Mouse (Mus musculus): ENCODE results near the gene Lpcat4. TPM values are rescaled to one million over a fixed set of nuclear protein-coding genes. Genes with fewer than 3 reads are reported as not detected.

Gene Lpcat4
- polyA plus RNA-seq, 1 experiment from 2014 or later = 22.8 TPM

- peak overlapping the region; percentile 92 for H3K4me3 ChIP-seq (replicated peaks)
- no peaks in the 10 kb centered on the region for H3K36me3 ChIP-seq
- no peaks in the 10 kb centered on the region for H3K9me3 ChIP-seq
- peak overlapping the region; percentile 96 for H3K4me2 ChIP-seq (replicated peaks)
- H3K4me1 ChIP-seq (replicated peaks) = peaks cover 13% of the 10 kb centered on the region
- peak; percentile 38 for ATAC-seq
- peak overlapping the region; percentile 72 for H3K9ac ChIP-seq
- WGBS = under 1% methylated on average over 28 of the region's 28 CpGs
- no peaks in the 10 kb centered on the region for H3K27me3 ChIP-seq (replicated peaks)
- peak overlapping the region; percentile 95 for H3K27ac ChIP-seq
Observed at GRCm38 (mm10) chr2:112239935-112240721, 860 bp downstream of the Lpcat4 start.

- 78% methylated on average over 14 of the region's 14 CpGs for WGBS
- no peak overlapping the region for H3K9ac ChIP-seq
- H3K27me3 ChIP-seq (replicated peaks) = no peaks in the 10 kb centered on the region
- no peak overlapping the region for H3K4me3 ChIP-seq (replicated peaks)
- ATAC-seq = no peak
- H3K9me3 ChIP-seq = no peaks in the 10 kb centered on the region
- H3K36me3 ChIP-seq = no peaks in the 10 kb centered on the region
- H3K27ac ChIP-seq = no peak overlapping the region
- peaks cover 15% of the 10 kb centered on the region for H3K4me1 ChIP-seq (replicated peaks)
- H3K4me2 ChIP-seq (replicated peaks) = no peak overlapping the region
Observed at GRCm38 (mm10) chr2:112241787-112242186, 2.5 kb downstream of the Lpcat4 start.

DNA sequence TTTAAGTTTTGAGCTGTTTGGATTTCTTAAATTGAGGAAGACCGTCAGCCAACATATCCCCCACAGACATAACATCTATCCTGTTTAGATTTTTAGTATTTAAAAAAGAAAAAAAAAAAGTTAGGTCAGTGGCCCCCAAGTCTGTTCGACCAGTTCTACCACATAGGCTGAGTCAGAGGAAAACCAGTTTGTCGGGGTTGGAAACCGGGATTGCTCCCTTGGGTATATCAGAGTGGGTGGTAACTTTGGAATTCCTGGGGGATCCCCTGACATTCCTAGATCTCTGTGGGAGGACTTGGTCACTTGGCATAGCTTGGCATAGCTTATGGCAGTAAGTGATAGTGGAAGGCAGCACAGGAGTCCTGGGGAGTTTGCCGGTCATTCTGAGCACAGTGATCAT, 6.0 kb downstream of the Lpcat4 start:
- H3K4me1 ChIP-seq (replicated peaks) = peaks cover 9% of the 10 kb centered on the region
- no peaks in the 10 kb centered on the region for H3K27me3 ChIP-seq (replicated peaks)
- H3K9ac ChIP-seq = no peak overlapping the region
- 69% methylated on average over 5 of the region's 5 CpGs for WGBS
- no peak overlapping the region for H3K4me2 ChIP-seq (replicated peaks)
- no peaks in the 10 kb centered on the region for H3K9me3 ChIP-seq
- no peak overlapping the region for H3K4me3 ChIP-seq (replicated peaks)
- peak; percentile 44 for ATAC-seq
- no peaks in the 10 kb centered on the region for H3K36me3 ChIP-seq
- H3K27ac ChIP-seq = no peak overlapping the region

GRCm38 (mm10) chr2:112246193-112246592, 6.9 kb downstream of the Lpcat4 start:
- H3K9ac ChIP-seq = no peak overlapping the region
- H3K9me3 ChIP-seq = no peaks in the 10 kb centered on the region
- H3K4me1 ChIP-seq (replicated peaks) = peaks cover 2% of the 10 kb centered on the region; the same call in 1 of the 2 replicates
- WGBS = 78% methylated on average over 6 of the region's 6 CpGs
- no peak overlapping the region for H3K4me2 ChIP-seq (replicated peaks)
- ATAC-seq = peak; percentile 32; the same call in 1 of the 2 replicates
- no peak overlapping the region for H3K27ac ChIP-seq
- no peak overlapping the region for H3K4me3 ChIP-seq (replicated peaks)
- no peaks in the 10 kb centered on the region for H3K36me3 ChIP-seq
- no peaks in the 10 kb centered on the region for H3K27me3 ChIP-seq (replicated peaks)

GRCm38 (mm10) chr2:112247323-112247722, 8.1 kb downstream of the Lpcat4 start:
- no peak for ATAC-seq
- 82% methylated on average over 10 of the region's 10 CpGs for WGBS

DNA sequence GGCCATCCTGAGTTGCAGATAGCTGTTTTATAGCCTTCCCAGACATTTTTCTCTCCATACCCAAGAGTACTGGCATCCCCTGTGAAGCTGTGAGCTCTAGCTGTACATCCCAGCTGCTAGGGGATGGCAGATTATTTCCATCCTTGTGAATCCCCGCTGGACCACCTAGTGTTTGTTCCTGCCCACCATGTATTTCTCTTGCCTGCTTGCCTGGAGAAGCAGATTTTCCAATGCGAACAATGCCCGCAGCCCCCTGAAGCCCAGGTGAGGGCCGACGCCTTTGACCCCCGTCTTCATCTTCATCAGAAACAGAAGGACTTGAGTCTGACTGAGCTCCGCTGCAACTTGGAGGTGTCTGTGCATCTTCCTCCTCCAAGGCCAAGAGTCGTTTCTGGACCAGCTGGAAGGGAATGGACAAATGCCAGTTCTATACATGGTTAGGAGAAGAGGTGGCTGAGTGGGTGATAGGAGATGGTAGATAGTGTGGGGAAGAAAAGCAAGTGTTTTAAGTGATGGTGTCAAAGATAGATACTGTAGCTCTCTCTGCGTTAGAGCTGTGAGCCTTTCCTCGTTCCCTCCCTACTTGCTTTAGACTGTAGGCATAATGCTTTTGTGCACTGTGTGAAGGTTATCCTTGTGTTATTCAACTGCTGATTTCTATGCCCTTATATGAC, 10.6 kb downstream of the Lpcat4 start:
- Histone ChIP-seq H3K27ac (no peak overlapping the region), H3K9me3 (no peaks in the 10 kb centered on the region), H3K9ac (no peak overlapping the region), H3K4me2 (replicated peaks) (no peak overlapping the region), H3K27me3 (replicated peaks) (no peaks in the 10 kb centered on the region), H3K4me1 (replicated peaks) (0 out of 2 replicates have a peak, but pooled peaks cover 2% of the 10 kb centered on the region), H3K36me3 (no peaks in the 10 kb centered on the region), H3K4me3 (replicated peaks) (no peak overlapping the region)
- WGBS = 91% methylated on average over 10 of the region's 10 CpGs
- no peak for ATAC-seq

More at GRCm38 (mm10) chr2:112247323-112247722, 8.1 kb downstream of the Lpcat4 start:
- Histone ChIP-seq H3K4me1 (replicated peaks) (peaks cover 2% of the 10 kb centered on the region; the same call in 1 of the 2 replicates), H3K27ac (no peak overlapping the region), H3K4me3 (replicated peaks) (no peak overlapping the region), H3K4me2 (replicated peaks) (no peak overlapping the region), H3K36me3 (no peaks in the 10 kb centered on the region), H3K9ac (no peak overlapping the region), H3K9me3 (no peaks in the 10 kb centered on the region), H3K27me3 (replicated peaks) (no peaks in the 10 kb centered on the region)

- ATAC-seq = peak; percentile 84
- Histone ChIP-seq H3K36me3 (no peaks in the 10 kb centered on the region), H3K9ac (no peak overlapping the region), H3K4me1 (replicated peaks) (peaks cover 3% of the 10 kb centered on the region; the same call in 1 of the 2 replicates), H3K9me3 (no peaks in the 10 kb centered on the region), H3K27me3 (replicated peaks) (no peaks in the 10 kb centered on the region), H3K27ac (0 out of 2 replicates have a peak overlapping the region, but pooled peaks have one; percentile 7), H3K4me3 (replicated peaks) (no peak overlapping the region), H3K4me2 (replicated peaks) (no peak overlapping the region)
- WGBS = 49% methylated on average over 7 of the region's 7 CpGs
Observed at GRCm38 (mm10) chr2:112254675-112255515, 15.6 kb downstream of the Lpcat4 start.

DNA sequence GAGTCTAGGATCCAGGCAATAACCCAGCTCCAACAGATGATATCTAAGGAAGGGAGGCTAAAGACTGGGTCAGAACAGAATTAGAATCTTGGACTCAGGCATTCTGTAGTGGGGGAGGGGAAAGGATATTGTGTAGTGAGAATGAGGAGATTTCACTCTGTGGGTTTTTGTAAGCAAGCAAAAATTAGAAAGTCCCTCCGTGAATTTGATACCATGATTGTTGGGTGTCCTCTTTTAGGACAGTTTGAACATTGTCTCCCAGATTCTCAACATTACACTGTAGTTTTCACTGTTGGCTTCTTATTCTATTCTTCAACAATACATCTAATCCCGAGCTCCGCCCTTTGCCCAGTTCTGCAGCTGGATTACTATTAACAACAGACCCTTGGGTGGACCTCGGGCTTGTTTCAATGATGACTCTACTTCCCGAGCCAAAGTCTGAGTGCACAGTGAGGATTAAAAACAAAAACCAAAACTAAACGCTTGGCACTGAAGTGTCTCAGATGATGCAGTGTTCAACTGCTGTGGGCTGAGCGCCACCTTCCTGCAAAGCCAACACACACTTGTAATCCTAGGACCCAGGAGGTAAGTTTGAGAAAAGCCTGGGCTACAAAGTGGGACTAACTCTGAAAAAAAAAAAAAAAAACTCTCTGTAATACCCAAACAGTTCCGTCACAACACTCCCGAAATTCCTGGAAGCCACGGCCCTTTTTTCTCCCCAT, 20.1 kb downstream of the Lpcat4 start, which contains the start of gene Nutm1:
Gene Nutm1, minus strand, starts transcription at position 51 of the 722 bp plus-strand sequence.
- H3K9ac ChIP-seq = no peak within 1 kb of the TSS
- H3K27ac ChIP-seq = no peak within 1 kb of the TSS
- ATAC-seq = no peak
- H3K27me3 ChIP-seq (replicated peaks) = no peaks in the 10 kb centered on the region
- 69% methylated on average over 10 of the region's 10 CpGs for WGBS
- no peaks in the 10 kb centered on the region for H3K36me3 ChIP-seq
- H3K4me1 ChIP-seq (replicated peaks) = peaks cover 6% of the 10 kb centered on the region
- no peaks in the 10 kb centered on the region for H3K9me3 ChIP-seq
- no peak within 1 kb of the TSS for H3K4me3 ChIP-seq (replicated peaks)
- H3K4me2 ChIP-seq (replicated peaks) = no peak within 1 kb of the TSS

GRCm38 (mm10) chr2:112261748-112262653, 22.7 kb downstream of the Lpcat4 start, which contains the start of gene Nop10:
TSS of gene Nop10 (plus strand) at chr2:112261926.
- Histone ChIP-seq H3K4me2 (replicated peaks) (peak within 1 kb of the TSS; percentile 69), H3K27me3 (replicated peaks) (no peaks in the 10 kb centered on the region), H3K27ac (peak within 1 kb of the TSS; percentile 70), H3K9ac (peak within 1 kb of the TSS; percentile 52), H3K4me1 (replicated peaks) (peaks cover 13% of the 10 kb centered on the region), H3K9me3 (no peaks in the 10 kb centered on the region), H3K36me3 (no peaks in the 10 kb centered on the region), H3K4me3 (replicated peaks) (peak within 1 kb of the TSS; percentile 60)
- peak; percentile 69 for ATAC-seq
- WGBS = under 1% methylated on average over 36 of the region's 36 CpGs

DNA sequence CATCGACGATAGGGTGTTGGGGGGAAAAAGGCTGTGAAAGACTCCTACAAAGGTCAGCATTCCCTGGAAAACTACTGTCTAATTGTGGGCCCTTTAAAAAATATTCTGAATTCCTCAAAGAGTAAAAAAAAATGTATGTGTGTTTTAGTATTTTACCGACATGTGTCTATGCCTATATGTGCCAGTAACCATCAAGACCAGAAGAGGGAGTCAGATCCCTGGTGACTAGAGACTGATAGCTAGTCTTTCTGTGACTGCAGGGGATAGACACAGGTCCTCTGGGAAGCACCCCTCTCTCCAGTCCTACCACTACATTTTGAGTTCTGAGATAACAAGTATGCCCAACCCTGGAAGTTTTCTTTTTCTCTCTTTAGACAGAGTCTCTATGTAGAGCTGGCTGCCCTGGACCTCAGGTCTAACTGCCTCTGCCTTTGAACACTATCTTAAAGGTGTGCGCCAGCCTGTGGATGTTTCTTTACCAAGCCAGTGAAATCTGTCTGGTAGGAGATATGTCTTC, 23.6 kb downstream of the Lpcat4 start:
- no peak for ATAC-seq
- 22% methylated on average over 4 of the region's 4 CpGs for WGBS
- Histone ChIP-seq H3K4me2 (replicated peaks) (peak overlapping the region; percentile 69), H3K36me3 (no peaks in the 10 kb centered on the region), H3K9me3 (no peaks in the 10 kb centered on the region), H3K27me3 (replicated peaks) (no peaks in the 10 kb centered on the region), H3K4me1 (replicated peaks) (peaks cover 14% of the 10 kb centered on the region), H3K9ac (peak overlapping the region; percentile 52), H3K4me3 (replicated peaks) (peak overlapping the region; percentile 60), H3K27ac (peak overlapping the region; percentile 70; the same call in 1 of the 2 replicates)

Measured in intestine, embryonic 15.5 days (tissue).